Mouse (Mus musculus) forebrain, embryonic 14.5 days (tissue): Measurements from ENCODE around the gene Hypk. TPM values are rescaled to one million over a fixed set of nuclear protein-coding genes. Genes with fewer than 3 reads are reported as not detected.
"Not testable (repeated sequence)": the region's sequence is repeated elsewhere in the genome, so short reads cannot be mapped to it uniquely, and the experiment has no call there.

ENCODE experiments used
- ATAC-seq: fragments of 200-750 bp; cut with Nextera tagmentation; 2 replicates; pipeline ENCODE4 v1.8.0; 2017; ENCODE audit warnings: mild to moderate bottlenecking, moderate library complexity
- DNase-seq: peaks from one replicate; pipeline ENCODE4 v3.0.0-alpha.2; 2015; ENCODE audit warnings: low spot score
- H3K27ac ChIP-seq: fragments of 300-500 bp; sonication (generic); 2 replicates; pipeline ENCODE4 v1.5.1; 2014; ENCODE audit warnings: low read depth, mild to moderate bottlenecking, control low read depth, low read length, moderate library complexity
- H3K27me3 ChIP-seq: fragments of 300-500 bp; sonication (generic); replicated peaks from 2 replicates; pipeline ENCODE4 v1.6.1; 2014; ENCODE audit warnings: low read length, control low read depth, mixed read lengths; ENCODE audit not compliant: control insufficient read depth, insufficient read depth
- H3K36me3 ChIP-seq: fragments of 300-500 bp; sonication (generic); 2 replicates; pipeline ENCODE4 v1.6.1; 2014; ENCODE audit warnings: low read length, control low read depth; ENCODE audit not compliant: control insufficient read depth, insufficient read depth
- H3K4me1 ChIP-seq: fragments of 300-500 bp; sonication (generic); 2 replicates; pipeline ENCODE4 v1.6.1; 2014; ENCODE audit warnings: antibody characterized with exemption, low read length, control low read depth; ENCODE audit not compliant: control insufficient read depth, insufficient read depth
- H3K4me2 ChIP-seq: fragments of 300-500 bp; sonication (generic); 2 replicates; pipeline ENCODE4 v1.6.1; 2014; ENCODE audit warnings: mild to moderate bottlenecking, control low read depth, low read length
- H3K4me3 ChIP-seq: fragments of 300-500 bp; sonication (generic); 2 replicates; pipeline ENCODE4 v1.5.1; 2014; ENCODE audit warnings: low read depth, low read length, control low read depth
- H3K9ac ChIP-seq: fragments of 300-500 bp; sonication (generic); 2 replicates; pipeline ENCODE4 v1.6.1; 2014; ENCODE audit warnings: mild to moderate bottlenecking, low read length, control low read depth, moderate library complexity
- H3K9me3 ChIP-seq: fragments of 300-500 bp; sonication (generic); replicated peaks from 2 replicates; pipeline ENCODE4 v1.6.1; 2016; ENCODE audit warnings: low read length, control low read depth, mixed read lengths; ENCODE audit not compliant: control insufficient read depth
- WGBS: fragments of 180-500 bp; shearing (Covaris S2); extraction: QIAGEN DNeasy Blood & Tissue Kit; methylation state at CpG from one replicate; pipeline ENCODE4 v1.1.7; 2014; 5-methylcytosine and 5-hydroxymethylcytosine counted together
- polyA plus RNA-seq: library from polyadenylated mRNA; unstranded; fragments of >200 nt; fragmentation: Nextera tagmentation; extraction: Ambion mirVana; gene quantifications from 2 replicates; pipeline ENCODE4 v1.2.1, GENCODE M21; 2014

Gene Hypk
- polyA plus RNA-seq, 1 experiment from 2014 or later: 95.1 TPM

DNA sequence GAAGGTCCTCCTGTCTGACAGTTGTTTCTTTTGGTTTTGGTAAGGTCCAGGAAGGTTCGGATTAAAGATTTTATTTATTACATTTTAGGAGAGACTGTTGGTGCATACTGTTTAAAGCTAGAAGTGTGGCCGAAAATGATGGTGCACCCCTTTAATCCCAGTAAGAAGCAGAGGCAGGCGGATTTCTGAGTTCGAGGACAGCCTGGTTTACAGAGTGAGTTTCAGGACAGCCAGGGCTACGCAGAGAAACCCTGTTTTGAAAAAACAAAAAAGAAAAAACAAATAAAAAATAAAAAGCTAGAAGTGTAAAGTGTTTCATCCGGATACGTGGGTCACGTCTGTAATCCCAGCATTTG lies 21.1 kb downstream of the Hypk start:
- DNase-seq: no peak
- Histone ChIP-seq H3K27ac (peak overlapping the region; percentile 58; the same call in 1 of the 2 replicates), H3K4me2 (peak overlapping the region; percentile 54), H3K4me3 (peak overlapping the region; percentile 53), H3K36me3 (peaks cover 6% of the 10 kb centered on the region; the same call in 1 of the 2 replicates), H3K4me1 (no peaks in the 10 kb centered on the region), H3K27me3 (no peaks in the 10 kb centered on the region), H3K9me3 (no peaks in the 10 kb centered on the region), H3K9ac (peak overlapping the region; percentile 64)
- WGBS: 38% methylated on average over 8 of the region's 8 CpGs
- ATAC-seq: no peak

GRCm38 (mm10) chr2:121475306-121475705 lies 22.2 kb downstream of the Hypk start:
- H3K9ac ChIP-seq, H3K9me3 ChIP-seq, ATAC-seq, H3K27ac ChIP-seq, H3K36me3 ChIP-seq, H3K4me2 ChIP-seq, DNase-seq, H3K4me3 ChIP-seq, H3K4me1 ChIP-seq, H3K27me3 ChIP-seq: not testable (repeated sequence)
- 97% methylated on average over 2 of the region's 2 CpGs for WGBS

- Histone ChIP-seq H3K4me2 (no peak overlapping the region), H3K4me1 (no peaks in the 10 kb centered on the region), H3K27me3 (no peaks in the 10 kb centered on the region), H3K9me3 (no peaks in the 10 kb centered on the region), H3K36me3 (no peaks in the 10 kb centered on the region), H3K9ac (no peak overlapping the region), H3K27ac (no peak overlapping the region), H3K4me3 (no peak overlapping the region)
- WGBS: 81% methylated on average over 3 of the region's 3 CpGs
- ATAC-seq (no peak), DNase-seq (no peak)
Observed at GRCm38 (mm10) chr2:121477491-121478266, 24.6 kb downstream of the Hypk start.

- H3K27me3 ChIP-seq: no peaks in the 10 kb centered on the region
- no peaks in the 10 kb centered on the region for H3K36me3 ChIP-seq
- H3K4me3 ChIP-seq: no peak overlapping the region
- no peak overlapping the region for H3K27ac ChIP-seq
- DNase-seq (no peak), ATAC-seq (no peak)
- no peaks in the 10 kb centered on the region for H3K9me3 ChIP-seq
- no peaks in the 10 kb centered on the region for H3K4me1 ChIP-seq
- WGBS: 60% methylated on average over 3 of the region's 3 CpGs
- no peak overlapping the region for H3K4me2 ChIP-seq
- no peak overlapping the region for H3K9ac ChIP-seq
Observed at GRCm38 (mm10) chr2:121480498-121480897, 27.4 kb downstream of the Hypk start.

GRCm38 (mm10) chr2:121480916-121481315 lies 27.8 kb downstream of the Hypk start:
- not testable (repeated sequence) for H3K36me3 ChIP-seq, H3K9ac ChIP-seq, H3K4me2 ChIP-seq, H3K27ac ChIP-seq, DNase-seq, H3K9me3 ChIP-seq, H3K4me1 ChIP-seq, H3K27me3 ChIP-seq, H3K4me3 ChIP-seq, ATAC-seq
- 87% methylated on average over 13 of the region's 13 CpGs for WGBS

DNA sequence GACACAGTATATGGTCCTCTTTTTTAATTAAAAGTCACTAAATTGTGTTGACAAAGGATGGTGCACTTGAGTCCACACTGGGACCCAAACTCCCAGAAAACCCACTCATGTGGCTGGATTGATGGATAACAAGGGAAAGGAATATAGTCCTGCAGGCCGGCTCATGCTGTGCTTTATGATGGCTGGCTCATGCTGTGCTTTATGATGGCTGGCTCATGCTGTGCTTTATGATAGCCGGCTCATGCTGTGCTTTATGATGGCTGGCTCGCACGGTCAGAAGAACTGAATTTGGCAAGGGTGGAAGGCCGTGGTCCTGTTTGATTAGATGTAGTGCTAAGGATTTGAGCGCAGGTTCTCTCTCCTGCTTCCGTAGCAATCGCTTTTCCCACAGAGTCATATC lies 30.5 kb downstream of the Hypk start:
- DNase-seq (peak; percentile 13), ATAC-seq (no peak)
- Histone ChIP-seq H3K9me3 (no peaks in the 10 kb centered on the region), H3K4me2 (no peak overlapping the region), H3K4me3 (no peak overlapping the region), H3K27me3 (no peaks in the 10 kb centered on the region), H3K27ac (no peak overlapping the region), H3K4me1 (no peaks in the 10 kb centered on the region), H3K9ac (no peak overlapping the region), H3K36me3 (no peaks in the 10 kb centered on the region)
- WGBS: 29% methylated on average over 8 of the region's 8 CpGs

DNA sequence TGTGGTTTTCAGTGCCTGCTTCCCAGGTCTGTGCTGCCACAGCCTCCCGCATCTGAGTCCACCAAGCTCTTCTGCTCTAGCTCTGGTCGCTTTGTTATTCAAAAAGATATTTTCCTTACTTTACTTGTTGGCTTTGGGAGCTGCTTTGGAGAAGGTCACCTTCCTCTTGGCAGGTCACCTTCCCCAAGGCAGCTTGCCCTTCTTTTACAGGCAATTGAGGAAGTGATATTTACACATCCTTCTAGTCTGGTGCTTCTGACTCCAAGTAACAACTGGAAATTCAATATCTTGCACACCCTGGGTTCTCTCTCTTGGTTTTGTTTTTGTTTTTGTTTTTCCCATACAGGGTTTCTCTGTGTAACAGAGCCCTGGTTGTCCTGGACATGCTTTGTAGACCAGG lies 31.3 kb downstream of the Hypk start:
- not testable (repeated sequence) for H3K27ac ChIP-seq, H3K36me3 ChIP-seq, H3K9me3 ChIP-seq, H3K27me3 ChIP-seq, H3K4me2 ChIP-seq, H3K4me3 ChIP-seq, H3K9ac ChIP-seq, ATAC-seq, H3K4me1 ChIP-seq, DNase-seq
- 90% methylated on average over 1 of the region's 2 CpGs for WGBS

- not testable (repeated sequence) for H3K9me3 ChIP-seq, H3K9ac ChIP-seq, ATAC-seq, H3K4me1 ChIP-seq, H3K36me3 ChIP-seq, H3K27ac ChIP-seq, H3K27me3 ChIP-seq, DNase-seq, H3K4me3 ChIP-seq, H3K4me2 ChIP-seq
- WGBS: 78% methylated on average over 1 of the region's 6 CpGs
Observed at GRCm38 (mm10) chr2:121501550-121501949, 48.5 kb downstream of the Hypk start.

DNA sequence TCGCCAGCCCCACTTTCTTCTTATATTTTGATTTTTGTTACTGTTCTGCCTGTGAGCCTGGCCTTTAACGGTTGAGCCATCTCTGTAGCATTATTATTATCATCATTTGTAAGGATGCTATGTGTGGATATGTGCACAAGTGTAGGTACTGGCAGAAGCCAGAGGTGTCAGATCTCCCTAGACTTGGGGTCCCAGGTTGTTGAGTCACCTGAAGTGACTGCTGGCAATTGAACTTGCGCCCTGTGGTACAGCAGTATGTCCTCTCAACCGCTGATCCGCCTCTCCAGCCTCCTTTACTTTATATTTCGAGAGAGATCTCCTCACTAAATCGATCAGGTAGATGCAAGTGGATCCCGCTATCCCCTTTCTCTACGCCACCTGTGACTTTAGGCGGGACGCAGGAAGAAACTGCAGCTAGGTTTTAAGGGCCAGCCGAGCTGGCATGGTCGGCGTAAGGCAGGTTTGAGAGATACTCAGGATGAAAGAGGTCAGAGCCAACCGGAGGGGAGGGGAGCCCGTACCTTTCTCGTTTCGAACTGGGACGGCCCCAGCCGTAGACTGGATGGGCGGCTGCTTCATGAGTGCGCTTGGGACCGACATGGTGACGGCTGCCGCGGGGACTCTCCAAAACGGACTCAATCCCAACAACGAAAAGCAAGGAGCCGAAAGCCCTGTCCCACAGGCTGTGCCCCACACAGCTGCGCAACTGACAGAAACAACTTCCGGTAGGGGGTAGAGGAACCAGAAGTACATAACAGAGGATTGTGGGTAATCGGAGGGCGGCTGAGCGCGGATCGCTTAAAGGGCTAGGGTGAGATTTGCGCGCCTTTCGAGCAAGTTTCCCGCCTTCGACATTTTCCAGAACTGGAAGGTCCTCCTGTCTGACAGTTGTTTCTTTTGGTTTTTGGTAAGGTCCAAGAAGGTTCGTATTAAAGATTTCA lies 53.1 kb downstream of the Hypk start, which contains the start of the genes Mfap1a and Wdr76:
TSS of gene Mfap1a (minus strand) at position 724 of the 941 bp plus-strand sequence.
TSS of gene Wdr76 (plus strand) at position 782 of the 941 bp plus-strand sequence.
- Histone ChIP-seq H3K9ac (peak within 1 kb of the TSS; percentile 70), H3K4me3 (peak within 1 kb of the TSS; percentile 47), H3K4me2 (peak within 1 kb of the TSS; percentile 63)
- ATAC-seq (peak; percentile 97), DNase-seq (peak; percentile 97)
- H3K27me3 ChIP-seq, H3K36me3 ChIP-seq, H3K4me1 ChIP-seq, H3K27ac ChIP-seq, H3K9me3 ChIP-seq: not testable (repeated sequence)
- WGBS: under 1% methylated on average over 37 of the region's 42 CpGs
